Mouse (Mus musculus) cortical plate, adult 2 months (tissue): ENCODE data around the gene Tsga10ip. TPM values are rescaled to one million over a fixed set of nuclear protein-coding genes. Genes with fewer than 3 reads are reported as not detected.

Source experiments
- H3K27ac ChIP-seq: fragments of 200-500 bp; 2 replicates; pipeline ENCODE4 v1.5.1; 2012; ENCODE audit warnings: low read length, control low read depth, inconsistent platforms; ENCODE audit not compliant: insufficient read depth
- H3K4me1 ChIP-seq: fragments of 200-500 bp; 2 replicates; pipeline ENCODE4 v1.6.1; 2011; ENCODE audit warnings: low read length; ENCODE audit not compliant: control insufficient read depth, insufficient read depth
- H3K4me3 ChIP-seq: fragments of 200-500 bp; 2 replicates; pipeline ENCODE4 v1.5.1; 2011; ENCODE audit warnings: mild to moderate bottlenecking, low read length, control low read depth; ENCODE audit not compliant: insufficient read depth
- CTCF ChIP-seq: fragments of 200-500 bp; IDR thresholded peaks from 2 replicates; pipeline ENCODE4 v1.5.1; 2011; ENCODE audit warnings: mild to moderate bottlenecking, control low read depth, low read length; ENCODE audit not compliant: insufficient read depth; ENCODE audit errors: extremely low read depth
- POLR2A ChIP-seq: fragments of 200-500 bp; IDR thresholded peaks from 2 replicates; pipeline ENCODE4 v1.6.1; 2011; ENCODE audit warnings: mild to moderate bottlenecking, low read length, control low read depth; ENCODE audit not compliant: insufficient read depth; ENCODE audit errors: extremely low read depth
- polyA plus RNA-seq: library from polyadenylated mRNA; depleted of rRNA; stranded (reverse); fragments of >200 nt; gene quantifications from 2 replicates; pipeline ENCODE4 v1.2.3, GENCODE M21; 2012

Gene Tsga10ip
- polyA plus RNA-seq, 1 experiment: not detected

DNA sequence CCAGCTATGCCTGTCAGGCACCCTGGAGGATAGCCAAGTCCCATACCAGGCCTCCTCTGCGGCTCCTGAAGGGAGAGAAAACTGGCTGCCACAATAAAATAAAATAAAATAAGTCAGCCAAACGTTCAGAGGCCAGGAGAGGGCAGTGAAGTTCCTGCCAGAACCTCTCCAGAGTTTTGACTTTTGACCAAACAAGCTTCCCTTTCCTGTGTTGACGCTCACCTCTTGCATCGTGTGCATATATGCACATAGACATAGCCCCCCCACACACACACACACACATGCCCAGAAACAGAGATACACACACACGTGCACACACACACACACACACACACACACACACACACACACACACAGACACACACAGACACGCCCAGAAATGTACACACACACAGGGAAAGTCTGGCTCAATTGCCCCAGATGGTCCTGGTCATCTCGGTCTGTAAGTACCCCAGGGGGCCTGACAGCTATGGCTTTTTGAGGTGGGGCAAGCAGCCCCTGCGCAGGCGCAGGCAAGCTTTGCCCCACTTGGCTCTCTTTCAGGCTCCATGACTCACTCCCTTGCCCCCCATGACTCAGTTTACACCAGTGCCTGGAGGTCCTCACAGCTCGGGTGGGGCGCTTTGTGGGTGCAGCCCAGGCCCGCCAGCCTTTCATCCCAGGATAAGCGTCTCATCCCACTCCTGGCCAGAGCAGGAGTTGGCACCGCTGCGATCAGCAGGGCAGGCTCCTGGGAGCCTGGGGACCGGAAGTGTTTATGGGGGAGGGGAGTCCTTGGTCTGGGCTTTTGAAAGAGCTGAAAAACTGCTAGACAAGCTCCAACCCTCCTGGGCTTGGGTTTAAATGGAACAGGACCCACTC is 30.9 kb upstream of the Tsga10ip start:
- Histone ChIP-seq H3K4me3 (peak overlapping the region; percentile 17; the same call in 1 of the 2 replicates), H3K27ac (no peak overlapping the region), H3K4me1 (no peaks in the 10 kb centered on the region)
- peak; percentile 13; the same call in 1 of the 2 replicates for TF ChIP-seq CTCF
- TF ChIP-seq POLR2A: no peak

DNA sequence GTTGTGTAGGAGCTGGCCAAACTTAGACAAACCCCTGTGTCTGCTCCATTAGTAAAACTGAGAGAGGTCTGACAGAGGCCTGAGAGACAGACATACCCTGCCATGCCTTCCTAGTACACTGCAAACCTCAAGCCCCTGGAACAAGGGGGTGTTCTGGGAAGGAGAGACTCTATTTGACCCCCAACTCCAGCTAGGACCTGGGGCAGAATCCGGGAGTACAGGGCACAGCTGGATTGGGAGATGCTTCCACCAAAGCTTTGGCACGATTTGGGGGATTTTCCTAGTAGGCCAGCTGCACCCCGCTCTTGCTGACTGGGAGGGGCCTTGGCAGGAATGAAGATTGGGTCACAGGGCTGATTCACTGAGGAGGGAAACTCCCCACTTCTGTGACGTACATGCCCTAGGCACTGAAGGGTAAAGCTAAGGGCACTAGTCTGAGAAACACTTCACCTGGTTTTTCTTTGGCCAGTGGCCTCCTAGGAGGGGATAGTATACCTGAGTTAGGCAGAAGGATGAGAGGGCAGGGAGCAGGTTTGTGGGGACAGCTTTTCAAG is 29.7 kb upstream of the Tsga10ip start:
- TF ChIP-seq CTCF (no peak), POLR2A (no peak)
- Histone ChIP-seq H3K4me3 (no peak overlapping the region), H3K4me1 (no peaks in the 10 kb centered on the region), H3K27ac (no peak overlapping the region)

DNA sequence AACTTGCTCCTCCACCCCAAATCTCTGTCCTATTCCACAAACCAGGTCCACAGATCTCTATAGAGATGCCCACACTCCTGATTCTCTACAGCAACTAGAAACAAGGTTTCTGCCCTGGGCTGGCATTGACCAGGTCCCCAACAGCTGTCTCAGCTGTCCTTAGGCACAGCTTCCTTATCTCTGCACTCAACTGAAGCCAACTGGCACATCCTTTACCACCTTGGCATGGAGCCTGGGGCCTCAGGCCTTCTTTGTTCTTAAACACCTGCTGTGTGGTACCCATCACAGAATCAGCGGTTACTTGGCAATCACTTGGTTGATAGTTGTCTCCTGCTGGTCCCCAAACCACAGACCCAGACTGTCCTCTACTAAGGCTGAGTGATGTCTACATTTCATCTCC is 28.1 kb upstream of the Tsga10ip start:
- peaks cover 3% of the 10 kb centered on the region; the same call in 1 of the 2 replicates for H3K4me1 ChIP-seq

DNA sequence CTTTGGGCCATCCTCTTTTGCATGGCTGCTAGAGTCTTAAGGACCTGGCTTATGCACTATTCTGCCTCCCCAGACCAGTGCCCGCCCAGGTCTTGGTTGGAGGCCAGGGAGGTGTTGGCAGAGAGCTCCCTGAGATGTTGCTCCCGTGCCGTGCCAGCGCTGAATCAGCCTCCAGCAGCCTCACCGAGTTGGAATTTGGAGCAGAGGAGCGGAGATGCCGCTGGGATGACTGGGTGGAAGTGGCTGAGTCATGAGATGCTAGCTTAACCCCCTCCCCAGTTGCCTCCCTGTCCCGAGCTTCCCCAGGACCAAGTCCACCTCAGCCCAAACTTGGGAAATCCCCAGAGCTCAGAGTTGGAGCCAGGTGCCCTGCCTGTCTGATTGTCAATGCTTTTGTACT is 27.5 kb upstream of the Tsga10ip start:
- H3K4me1 ChIP-seq: peaks cover 3% of the 10 kb centered on the region; the same call in 1 of the 2 replicates
- H3K27ac ChIP-seq: no peak overlapping the region
- no peak for TF ChIP-seq POLR2A
- no peak for TF ChIP-seq CTCF
- no peak overlapping the region for H3K4me3 ChIP-seq

More for the DNA sequence above, 28.1 kb upstream of the Tsga10ip start:
- Histone ChIP-seq H3K27ac (no peak overlapping the region), H3K4me3 (no peak overlapping the region)
- no peak for TF ChIP-seq CTCF
- no peak for TF ChIP-seq POLR2A

DNA sequence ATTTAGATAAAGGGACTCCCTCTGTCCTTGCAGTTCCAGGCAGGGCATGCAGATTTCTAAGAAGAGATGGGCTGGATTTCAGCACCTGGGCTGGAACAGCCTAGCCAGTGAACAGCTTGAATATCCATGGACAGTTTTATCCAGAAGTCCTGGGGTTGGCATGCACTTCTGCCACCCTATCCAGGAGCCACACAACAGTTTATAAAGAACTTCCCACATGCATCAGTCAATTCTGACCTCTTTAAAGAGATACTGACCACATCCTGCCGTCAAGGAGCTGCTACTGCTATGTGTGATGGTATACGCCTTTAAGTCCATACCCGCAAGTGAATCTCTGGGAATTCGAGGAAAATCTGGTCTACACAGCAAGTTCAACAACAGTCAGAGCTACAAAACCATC is 26.9 kb upstream of the Tsga10ip start:
- Histone ChIP-seq H3K4me3 (no peak overlapping the region), H3K4me1 (peaks cover 3% of the 10 kb centered on the region; the same call in 1 of the 2 replicates), H3K27ac (no peak overlapping the region)
- TF ChIP-seq POLR2A: no peak

DNA sequence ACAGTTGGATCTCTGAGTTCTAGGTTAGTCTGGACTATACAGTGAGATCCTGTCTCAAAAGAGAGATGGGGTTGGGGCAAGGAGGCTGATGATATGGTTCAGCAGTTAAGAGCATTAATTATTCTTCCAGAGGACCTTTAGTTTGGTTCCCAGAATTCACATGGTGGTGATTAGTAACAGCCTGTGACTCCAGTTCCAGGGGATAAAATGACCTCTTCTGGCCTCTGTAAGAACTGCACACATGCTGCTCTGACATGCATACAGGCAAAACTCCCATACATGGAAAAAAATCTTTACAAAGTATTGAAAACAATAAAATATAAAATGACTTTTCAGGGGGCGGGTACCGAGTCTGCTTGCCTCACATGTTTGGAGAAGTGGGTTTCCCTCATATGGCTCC is 25.8 kb upstream of the Tsga10ip start:
- TF ChIP-seq POLR2A (no peak), CTCF (peak; percentile 34; the same call in 1 of the 2 replicates)
- H3K4me1 ChIP-seq: peaks cover 6% of the 10 kb centered on the region
- no peak overlapping the region for H3K27ac ChIP-seq
- no peak overlapping the region for H3K4me3 ChIP-seq

DNA sequence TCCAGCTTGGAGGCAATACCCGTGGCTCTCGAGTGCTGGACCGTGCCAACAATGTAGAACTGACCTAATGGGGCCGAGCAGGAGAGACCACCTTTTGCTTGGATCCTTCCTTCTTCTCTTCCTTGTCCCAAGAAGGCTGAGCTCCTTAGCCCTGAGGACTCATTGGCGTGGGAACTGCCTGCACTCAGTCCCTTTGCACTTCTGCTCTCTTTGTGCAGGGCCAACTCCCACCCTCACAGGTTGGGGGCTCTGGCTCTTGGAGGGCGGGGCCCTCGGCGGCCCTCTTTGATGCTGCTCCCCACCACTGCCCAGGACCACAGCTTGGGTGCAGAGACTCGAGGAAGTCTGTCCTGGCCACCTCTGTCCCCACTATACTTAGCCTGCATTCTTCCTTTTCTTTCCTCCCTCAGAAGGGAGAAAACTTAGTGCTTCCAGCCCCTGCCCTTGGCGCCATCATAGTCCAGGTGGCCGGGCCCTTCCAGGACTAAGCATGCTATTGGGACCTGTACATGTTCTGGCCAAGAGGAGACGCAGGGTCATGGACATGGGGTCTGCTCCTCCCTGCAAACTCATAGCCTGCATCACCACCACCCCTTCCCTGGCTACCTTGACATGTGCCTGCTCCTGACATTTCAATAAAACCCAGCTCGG is 24.4 kb upstream of the Tsga10ip start:
- Histone ChIP-seq H3K4me1 (peaks cover 6% of the 10 kb centered on the region), H3K27ac (no peak overlapping the region), H3K4me3 (no peak overlapping the region)
- TF ChIP-seq CTCF (no peak), POLR2A (no peak)

DNA sequence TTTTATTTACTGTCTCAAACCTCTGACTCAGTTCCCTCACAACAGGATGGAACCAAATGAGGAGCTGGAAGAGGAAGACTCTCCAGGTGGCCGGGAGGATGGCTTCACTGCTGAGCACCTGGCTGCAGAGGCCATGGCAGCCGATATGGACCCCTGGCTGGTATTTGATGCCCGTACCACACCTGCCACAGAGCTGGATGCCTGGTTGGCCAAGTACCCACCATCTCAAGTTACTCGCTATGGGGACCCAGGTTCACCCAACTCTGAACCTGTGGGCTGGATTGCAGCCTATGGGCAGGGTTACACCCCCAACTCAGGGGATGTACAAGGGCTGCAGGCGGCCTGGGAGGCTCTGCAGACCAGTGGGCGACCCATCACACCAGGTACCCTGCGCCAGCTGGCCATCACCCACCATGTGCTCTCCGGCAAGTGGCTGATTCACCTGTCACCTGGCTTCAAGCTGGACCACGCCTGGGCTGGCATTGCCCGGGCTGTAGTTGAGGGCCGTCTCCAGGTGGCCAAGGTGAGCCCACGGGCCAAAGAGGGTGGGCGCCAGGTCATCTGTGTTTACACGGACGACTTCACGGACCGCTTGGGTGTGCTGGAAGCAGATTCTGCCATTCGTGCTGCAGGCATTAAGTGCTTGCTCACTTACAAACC is 23.7 kb upstream of the Tsga10ip start:
- Histone ChIP-seq H3K4me1 (peaks cover 6% of the 10 kb centered on the region), H3K27ac (no peak overlapping the region)
- TF ChIP-seq CTCF: no peak
- no peak for TF ChIP-seq POLR2A

DNA sequence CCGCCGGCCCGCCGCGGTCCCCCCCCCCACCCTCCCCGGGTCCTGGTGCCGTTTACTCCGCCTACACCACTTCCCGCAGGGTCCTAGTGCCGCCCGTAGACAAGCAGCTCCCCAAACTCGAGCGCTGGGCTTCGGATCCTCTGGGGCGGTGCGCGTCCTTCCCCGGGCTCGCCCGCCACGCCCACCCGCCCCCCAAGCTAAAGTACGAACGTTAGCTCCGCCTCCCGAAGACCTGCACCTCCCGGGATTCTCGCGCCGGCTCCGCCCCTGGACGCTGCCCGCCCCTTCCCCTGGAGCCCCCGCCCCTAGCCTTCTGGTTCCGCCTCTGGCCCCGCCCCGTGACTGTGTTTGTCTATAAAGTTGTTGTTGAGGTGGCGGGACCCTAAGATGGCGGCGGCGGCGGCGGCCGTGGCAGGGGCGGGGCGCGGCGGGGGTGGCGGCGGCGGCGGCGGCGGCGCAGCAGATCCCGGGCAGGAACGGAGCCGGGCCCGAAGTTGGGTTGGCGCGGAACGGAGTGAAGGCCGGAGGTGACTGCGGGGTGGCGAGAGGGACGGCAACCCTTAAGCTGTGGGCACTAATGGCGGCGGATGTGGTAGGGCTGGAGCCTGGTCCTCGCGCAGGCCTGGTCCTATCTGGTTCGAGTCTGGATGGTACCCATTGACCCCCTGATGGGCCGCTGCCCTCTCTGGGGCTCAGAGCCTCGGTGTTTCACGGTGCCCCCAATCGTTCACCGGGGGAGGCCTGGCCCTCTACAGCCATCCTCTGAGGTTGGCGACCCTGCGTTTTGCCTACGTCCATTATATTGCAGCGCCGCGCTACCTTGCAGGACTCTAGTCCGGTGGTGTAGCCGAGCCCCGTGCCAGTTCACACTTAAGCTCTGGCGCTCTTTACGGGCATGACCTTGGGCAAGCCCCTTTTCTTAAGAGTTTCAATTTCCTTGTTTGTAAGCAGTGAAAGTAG is 22.7 kb upstream of the Tsga10ip start, which contains the start of the genes Drap1 and AI837181:
Drap1 (minus strand) TSS at position 198 of the 960 bp plus-strand sequence.
AI837181 (plus strand) TSS at position 363 of the 960 bp plus-strand sequence.
- TF ChIP-seq POLR2A (peak; percentile 53; the same call in 1 of the 2 replicates), CTCF (no peak)
- Histone ChIP-seq H3K27ac (peak within 1 kb of the TSS; percentile 98), H3K4me1 (peaks cover 6% of the 10 kb centered on the region), H3K4me3 (peak within 1 kb of the TSS; percentile 89)

More for the DNA sequence above, 23.7 kb upstream of the Tsga10ip start:
- H3K4me3 ChIP-seq: peak overlapping the region; percentile 89
